Mouse (Mus musculus) bone marrow, adult 2 months (tissue): Measurements from ENCODE around the gene Tuba1c.

Experiments used
- CTCF ChIP-seq: fragments of 200-500 bp; IDR thresholded peaks from 2 replicates; pipeline ENCODE4 v1.5.1; 2011; ENCODE audit warnings: low read length, control low read depth; ENCODE audit not compliant: control insufficient read depth, insufficient read depth
- POLR2A ChIP-seq: fragments of 200-500 bp; IDR thresholded peaks from 2 replicates; pipeline ENCODE4 v1.6.1; 2011; ENCODE audit warnings: low read depth, mild to moderate bottlenecking, control low read depth, low read length, borderline replicate concordance; ENCODE audit not compliant: control insufficient read depth

GRCm38 (mm10) chr15:99032041-99032725 lies 2.5 kb downstream of the Tuba1c start:
- TF ChIP-seq CTCF (no peak), POLR2A (no peak)
